Mouse (Mus musculus): ENCODE data around the gene Lrrfip2.

The Lrrfip2 gene

GRCm38 (mm10) chr9:111228446-111228845, 111.1 kb downstream of the Lrrfip2 start:
- no peak for DNase-seq

GRCm38 (mm10) chr9:111234701-111235100, 117.3 kb downstream of the Lrrfip2 start:
- DNase-seq = no peak

GRCm38 (mm10) chr9:111237726-111238125, 120.3 kb downstream of the Lrrfip2 start:
- no peak for DNase-seq

- DNase-seq = no peak
These were observed 122.4 kb downstream of the Lrrfip2 start for GRCm38 (mm10) chr9:111239821-111240220.

- no peak for DNase-seq
These were observed 126.0 kb downstream of the Lrrfip2 start for GRCm38 (mm10) chr9:111243384-111243783.

GRCm38 (mm10) chr9:111245546-111245945, 128.2 kb downstream of the Lrrfip2 start:
- DNase-seq = no peak

- DNase-seq = peak; percentile 28
These were observed 130.4 kb downstream of the Lrrfip2 start for GRCm38 (mm10) chr9:111247682-111248246.

GRCm38 (mm10) chr9:111252161-111252869, 134.9 kb downstream of the Lrrfip2 start:
- DNase-seq = no peak

- DNase-seq = no peak
These were observed 143.1 kb downstream of the Lrrfip2 start for GRCm38 (mm10) chr9:111260360-111260985.

- DNase-seq = no peak
These were observed 144.0 kb downstream of the Lrrfip2 start for GRCm38 (mm10) chr9:111261356-111261755.

- DNase-seq = no peak
These were observed 150.6 kb downstream of the Lrrfip2 start for GRCm38 (mm10) chr9:111267998-111268397.

GRCm38 (mm10) chr9:111270606-111271005, 153.2 kb downstream of the Lrrfip2 start:
- no peak for DNase-seq

- DNase-seq = no peak
These were observed 153.7 kb downstream of the Lrrfip2 start for GRCm38 (mm10) chr9:111271056-111271433.

- peak; percentile 100 for DNase-seq
These were observed 154.2 kb downstream of the Lrrfip2 start, which contains the start of the genes Mlh1 and Epm2aip1 for GRCm38 (mm10) chr9:111271434-111272160. TSS of gene Mlh1 (minus strand) at chr9:111271791. TSS of gene Epm2aip1 (plus strand) at chr9:111271929.

- DNase-seq = no peak
These were observed 155.0 kb downstream of the Lrrfip2 start for GRCm38 (mm10) chr9:111272356-111272755.

GRCm38 (mm10) chr9:111272996-111273785, 155.8 kb downstream of the Lrrfip2 start:
- DNase-seq = no peak

- no peak for DNase-seq
These were observed 156.6 kb downstream of the Lrrfip2 start for GRCm38 (mm10) chr9:111273958-111274357.

- DNase-seq = peak; percentile 21
These were observed 157.8 kb downstream of the Lrrfip2 start for GRCm38 (mm10) chr9:111275156-111275555.

Measured in kidney, postnatal 10 days (tissue).